In genomic region chr2:122241226-122241625, GRCm38 (mm10) we compare ENCODE assay signal across 40 mouse cellular contexts. TPM values are rescaled to one million over a fixed set of nuclear protein-coding genes. Genes with fewer than 3 reads are reported as not detected.
DNase-seq lines count a peak whose midpoint lies in the region; ATAC-seq and TF ChIP-seq lines count a peak whose summit lies in the region.
"Had no signal": no experiment of that assay in that cellular context is flagged by ENCODE, and none has a peak within 500 bp of the region (broad histone marks: within the 10 kb centered on the region; RNA-seq: fewer than 3 reads in every experiment).

No protein-coding gene starts in this region.

- H3K27ac ChIP-seq in kidney, embryonic 16.5 days (ENCODE audit: low read length): no peak overlapping the region
- peak overlapping the region; percentile 98 for H3K27ac ChIP-seq in liver, adult 2 months (replicated peaks; ENCODE audit: insufficient read depth, low read depth, low read length)
- H3K27ac ChIP-seq in liver, embryonic 13.5 days: peak overlapping the region; percentile 58
- H3K27ac ChIP-seq in small intestine, adult 2 months (ENCODE audit: insufficient read depth, low read depth, low read length): peak overlapping the region; percentile 83
- H3K27ac ChIP-seq: embryonic facial prominence, embryonic 12.5 days; heart, embryonic 13.5 days; layer of hippocampus, adult 2 months; left cerebral cortex, adult 2 months; limb, embryonic 12.5 days; macrophage; neural tube, embryonic 15.5 days had no signal

- no peak overlapping the region for H3K4me3 ChIP-seq in kidney, embryonic 16.5 days (ENCODE audit: low read length)
- H3K4me3 ChIP-seq in liver, adult 2 months (ENCODE audit: insufficient read depth, low read depth, low read length): peak overlapping the region; percentile 29
- H3K4me3 ChIP-seq in liver, embryonic 13.5 days (replicated peaks): no peak overlapping the region
- no peak overlapping the region for H3K4me3 ChIP-seq in small intestine, adult 2 months (ENCODE audit: low read depth, low read length)
- H3K4me3 ChIP-seq: embryonic facial prominence, embryonic 12.5 days; heart, embryonic 13.5 days; layer of hippocampus, adult 2 months; left cerebral cortex, adult 2 months; limb, embryonic 12.5 days; neural tube, embryonic 15.5 days had no signal

- 90% methylated on average over 4 of the region's 4 CpGs for WGBS in kidney, embryonic 16.5 days
- 19% methylated on average over 4 of the region's 4 CpGs for WGBS in liver, adult 2 months
- WGBS in liver, embryonic 13.5 days (ENCODE audit: insufficient replicate concordance): 78% methylated on average over 4 of the region's 4 CpGs
- 31% methylated on average over 4 of the region's 4 CpGs for WGBS in small intestine, adult 2 months

- H3K27me3 ChIP-seq in kidney, embryonic 16.5 days (ENCODE audit: insufficient read depth, low read length): no peaks in the 10 kb centered on the region
- no peaks in the 10 kb centered on the region for H3K27me3 ChIP-seq in liver, adult 2 months (ENCODE audit: control insufficient read depth, insufficient read depth, low read length)
- no peaks in the 10 kb centered on the region for H3K27me3 ChIP-seq in liver, embryonic 13.5 days
- H3K27me3 ChIP-seq in small intestine, adult 2 months (ENCODE audit: control insufficient read depth, insufficient read depth, low read length): no peaks in the 10 kb centered on the region
- H3K27me3 ChIP-seq: embryonic facial prominence, embryonic 12.5 days; heart, embryonic 13.5 days; limb, embryonic 12.5 days; neural tube, embryonic 15.5 days had no signal

- TF ChIP-seq CTCF in liver, adult 2 months (IDR thresholded peaks at IDR 0.05; ENCODE audit: low read depth, low read length): no peak
- TF ChIP-seq CTCF in small intestine, adult 2 months (IDR thresholded peaks at IDR 0.05; ENCODE audit: extremely low read depth, insufficient read length, insufficient replicate concordance, low read depth, low read length): no peak

- peak; percentile 61 for DNase-seq in kidney, adult 11 months
- DNase-seq in liver, adult 2 months (ENCODE audit: extremely low read depth, low read depth, low spot score): peak; percentile 88
- DNase-seq in liver: no peak
- no peak for DNase-seq in liver, embryonic 13.5 days
- DNase-seq in frontal cortex, adult 2 months (ENCODE audit: extremely low spot score in 1 of 2, low spot score in 1 of 2): no peak
- DNase-seq in adrenal gland, postnatal 36 days: no peak
- DNase-seq: adrenal gland, adult 8-10 months; cerebellum, adult 11 months; cerebellum, adult 9-11 months; embryo, embryonic 11 days; gastrocnemius, postnatal 10 days; heart, postnatal 10 days; lung, adult 2 months; lung, postnatal 10 days; midbrain, embryonic 14.5 days; retina, postnatal 1 day; right cerebral cortex, postnatal 25 days; spleen, adult 18-20 months; thymus, postnatal 14 days had no signal

- peaks cover 9% of the 10 kb centered on the region; the same call in 1 of the 2 replicates for H3K4me1 ChIP-seq in kidney, embryonic 16.5 days (ENCODE audit: insufficient read depth, low read length)
- peaks cover 18% of the 10 kb centered on the region for H3K4me1 ChIP-seq in liver, adult 2 months (ENCODE audit: control insufficient read depth, insufficient read depth, low read length)
- peaks cover 58% of the 10 kb centered on the region for H3K4me1 ChIP-seq in liver, embryonic 13.5 days (replicated peaks)
- H3K4me1 ChIP-seq in small intestine, adult 2 months (ENCODE audit: control insufficient read depth, insufficient read depth, insufficient read length, low read length): peaks cover 26% of the 10 kb centered on the region; the same call in 1 of the 2 replicates
- H3K4me1 ChIP-seq: embryonic facial prominence, embryonic 12.5 days; limb, embryonic 12.5 days had no signal

- ATAC-seq in kidney, embryonic 16.5 days (ENCODE audit: low FRiP score, low TSS enrichment): no peak
- no peak for ATAC-seq in liver, embryonic 13.5 days (ENCODE audit: low read depth)
- ATAC-seq: forebrain, embryonic 16.5 days; hindbrain, embryonic 16.5 days had no signal

- H3K36me3 ChIP-seq in kidney, embryonic 16.5 days (ENCODE audit: insufficient read depth, low read length): no peaks in the 10 kb centered on the region
- peaks cover 34% of the 10 kb centered on the region for H3K36me3 ChIP-seq in liver, adult 2 months (ENCODE audit: control insufficient read depth, insufficient read depth, low read length)
- H3K36me3 ChIP-seq in liver, embryonic 13.5 days: peaks cover 18% of the 10 kb centered on the region
- H3K36me3 ChIP-seq in small intestine, adult 2 months (ENCODE audit: control insufficient read depth, insufficient read depth, low read length): peaks cover 9% of the 10 kb centered on the region
- H3K36me3 ChIP-seq: embryonic facial prominence, embryonic 12.5 days; heart, embryonic 13.5 days; limb, embryonic 12.5 days; neural tube, embryonic 15.5 days had no signal

- peaks cover 6% of the 10 kb centered on the region; the same call in 1 of the 2 replicates for H3K79me2 ChIP-seq in liver, adult 2 months (ENCODE audit: control insufficient read depth, insufficient read depth, low read length)

- no peak overlapping the region for H3K9ac ChIP-seq in kidney, embryonic 16.5 days (replicated peaks; ENCODE audit: low read length)
- peak overlapping the region; percentile 74 for H3K9ac ChIP-seq in liver, adult 2 months (ENCODE audit: low read depth, low read length)
- H3K9ac ChIP-seq in liver, embryonic 13.5 days: no peak overlapping the region
- H3K9ac ChIP-seq: embryonic facial prominence, embryonic 12.5 days; heart, embryonic 13.5 days; limb, embryonic 12.5 days; neural tube, embryonic 15.5 days had no signal

- H3K4me2 ChIP-seq in kidney, embryonic 16.5 days (replicated peaks; ENCODE audit: low read depth, low read length): no peak overlapping the region
- no peak overlapping the region for H3K4me2 ChIP-seq in liver, embryonic 13.5 days
- H3K4me2 ChIP-seq: embryonic facial prominence, embryonic 12.5 days; heart, embryonic 13.5 days; limb, embryonic 12.5 days; neural tube, embryonic 15.5 days had no signal

- no peaks in the 10 kb centered on the region for H3K9me3 ChIP-seq in kidney, embryonic 16.5 days (ENCODE audit: low read length)
- H3K9me3 ChIP-seq in liver, embryonic 13.5 days (replicated peaks): no peaks in the 10 kb centered on the region
- H3K9me3 ChIP-seq: embryonic facial prominence, embryonic 12.5 days; G1E; heart, embryonic 13.5 days; limb, embryonic 12.5 days; neural tube, embryonic 15.5 days had no signal

- TF ChIP-seq POLR2A in liver, adult 2 months (IDR thresholded peaks at IDR 0.05; ENCODE audit: extremely low read depth, insufficient read depth, low read length): no peak
- no peak for TF ChIP-seq POLR2A in small intestine, adult 2 months (IDR thresholded peaks at IDR 0.05; ENCODE audit: low read depth, low read length)

RNA-seq across cellular contexts. Expression of gene Sord, which starts 6.7 kb away (rescaled TPM):
- polyA plus RNA-seq in kidney, embryonic 16.5 days (2015; fragmentation: Nextera tagmentation; extraction: Ambion mirVana): 62.2 and 62.4 TPM in 2 replicates
- total RNA-seq in liver, adult 2 months (2014; rRNA removed): 1,007 and 1,092 TPM in 2 replicates
- 365 and 586 TPM in 2 replicates for polyA plus RNA-seq in liver, adult 2 months (2012; rRNA removed)
- polyA plus RNA-seq in liver, embryonic 13.5 days (2015; fragmentation: Nextera tagmentation; extraction: Ambion mirVana): 146 and 178 TPM in 2 replicates
- 16.1 and 71.5 TPM in 2 replicates for polyA plus RNA-seq in small intestine, adult 2 months (2012; rRNA removed)
- polyA plus RNA-seq in frontal cortex, adult 2 months (2012; rRNA removed): 14.4 and 15.9 TPM in 2 replicates
- 10 to 100 TPM; 75.8 to 96.2 TPM for total RNA-seq in adrenal gland, postnatal 36 days (2021)

RNA-seq across cellular contexts. Expression of gene Terb2, which starts 55.2 kb away (rescaled TPM):
- polyA plus RNA-seq in kidney, embryonic 16.5 days (2015; fragmentation: Nextera tagmentation; extraction: Ambion mirVana): not detected in 2 replicates
- not detected in 2 replicates for total RNA-seq in liver, adult 2 months (2014; rRNA removed)
- not detected in 2 replicates for polyA plus RNA-seq in liver, adult 2 months (2012; rRNA removed)
- polyA plus RNA-seq in liver, embryonic 13.5 days (2015; fragmentation: Nextera tagmentation; extraction: Ambion mirVana): not detected in 2 replicates
- polyA plus RNA-seq in small intestine, adult 2 months (2012; rRNA removed): not detected in 2 replicates
- not detected in 2 replicates for polyA plus RNA-seq in frontal cortex, adult 2 months (2012; rRNA removed)
- total RNA-seq in adrenal gland, postnatal 36 days (2021): not detected
- total RNA-seq: adrenal gland, adult 8-10 months; G1E; gastrocnemius, postnatal 10 days; heart, adult 8-10 months; heart, postnatal 10 days; hematopoietic stem cell, adult 5-6 weeks; layer of hippocampus, adult 2 months; layer of hippocampus, postnatal 14 days; left cerebral cortex, adult 2 months; left cerebral cortex, postnatal 25 days had no signal
- polyA plus RNA-seq: embryonic facial prominence, embryonic 12.5 days; forebrain, embryonic 16.5 days; G1E; gonadal fat pad, adult 2 months; heart, embryonic 13.5 days; hindbrain, embryonic 16.5 days; intestine, embryonic 14.5 days; limb, embryonic 12.5 days; lung, adult 2 months; macrophage; midbrain, embryonic 14.5 days; neural tube, embryonic 15.5 days; stomach, embryonic 16.5 days; urinary bladder, adult 2 months had no signal

RNA-seq across cellular contexts. Expression of gene Patl2, which starts 55.2 kb away (rescaled TPM):
- not detected in 2 replicates for polyA plus RNA-seq in kidney, embryonic 16.5 days (2015; fragmentation: Nextera tagmentation; extraction: Ambion mirVana)
- total RNA-seq in liver, adult 2 months (2014; rRNA removed): 0.09 TPM in 1 of 2 replicates, not detected in the other
- not detected in 2 replicates for polyA plus RNA-seq in liver, adult 2 months (2012; rRNA removed)
- polyA plus RNA-seq in liver, embryonic 13.5 days (2015; fragmentation: Nextera tagmentation; extraction: Ambion mirVana): 0.06 TPM in 2 replicates
- polyA plus RNA-seq in small intestine, adult 2 months (2012; rRNA removed): not detected in 2 replicates
- 0.08 TPM in 1 of 2 replicates, not detected in the other for polyA plus RNA-seq in frontal cortex, adult 2 months (2012; rRNA removed)
- not detected for total RNA-seq in adrenal gland, postnatal 36 days (2021)
- total RNA-seq: gastrocnemius, postnatal 10 days; heart, adult 8-10 months; heart, postnatal 10 days; hematopoietic stem cell, adult 5-6 weeks; layer of hippocampus, adult 2 months; left cerebral cortex, adult 2 months; left cerebral cortex, postnatal 25 days; monocyte, adult 5-6 weeks had no signal
- polyA plus RNA-seq: embryonic facial prominence, embryonic 12.5 days; forebrain, embryonic 16.5 days; heart, embryonic 13.5 days; intestine, embryonic 14.5 days; limb, embryonic 12.5 days; lung, adult 2 months; midbrain, embryonic 14.5 days; neural tube, embryonic 15.5 days; stomach, embryonic 16.5 days; urinary bladder, adult 2 months had no signal

RNA-seq across cellular contexts. Expression of gene Duox2, which starts 57.0 kb away (rescaled TPM):
- 0.06 TPM in 2 replicates for polyA plus RNA-seq in kidney, embryonic 16.5 days (2015; fragmentation: Nextera tagmentation; extraction: Ambion mirVana)
- total RNA-seq in liver, adult 2 months (2014; rRNA removed): 0.07 TPM in 1 of 2 replicates, not detected in the other
- polyA plus RNA-seq in liver, adult 2 months (2012; rRNA removed): 0.02 and 0.04 TPM in 2 replicates
- polyA plus RNA-seq in liver, embryonic 13.5 days (2015; fragmentation: Nextera tagmentation; extraction: Ambion mirVana): not detected in 2 replicates
- 13.5 and 133 TPM in 2 replicates for polyA plus RNA-seq in small intestine, adult 2 months (2012; rRNA removed)
- polyA plus RNA-seq in frontal cortex, adult 2 months (2012; rRNA removed): 0.88 and 1.1 TPM in 2 replicates
- under 1 TPM in 1 of 2 experiments, not detected in 1; 0.13 TPM for total RNA-seq in adrenal gland, postnatal 36 days (2021)
- total RNA-seq: adrenal gland, adult 8-10 months; hematopoietic stem cell, adult 5-6 weeks; left cerebral cortex, adult 2 months; monocyte, adult 5-6 weeks had no signal
- polyA plus RNA-seq: forebrain, embryonic 16.5 days; G1E; limb, embryonic 12.5 days; macrophage had no signal

RNA-seq across cellular contexts. Expression of gene Duoxa2, which starts 57.5 kb away (rescaled TPM):
- not detected in 2 replicates for polyA plus RNA-seq in kidney, embryonic 16.5 days (2015; fragmentation: Nextera tagmentation; extraction: Ambion mirVana)
- 0.09 TPM in 1 of 2 replicates, not detected in the other for total RNA-seq in liver, adult 2 months (2014; rRNA removed)
- not detected in 2 replicates for polyA plus RNA-seq in liver, adult 2 months (2012; rRNA removed)
- polyA plus RNA-seq in liver, embryonic 13.5 days (2015; fragmentation: Nextera tagmentation; extraction: Ambion mirVana): not detected in 2 replicates
- polyA plus RNA-seq in small intestine, adult 2 months (2012; rRNA removed): 33.7 and 324 TPM in 2 replicates
- 0.23 TPM in 1 of 2 replicates, not detected in the other for polyA plus RNA-seq in frontal cortex, adult 2 months (2012; rRNA removed)
- total RNA-seq in adrenal gland, postnatal 36 days (2021): not detected
- total RNA-seq: adrenal gland, adult 8-10 months; gastrocnemius, postnatal 10 days; heart, postnatal 10 days; hematopoietic stem cell, adult 5-6 weeks; layer of hippocampus, adult 2 months; layer of hippocampus, postnatal 14 days; left cerebral cortex, adult 2 months; left cerebral cortex, postnatal 25 days; monocyte, adult 5-6 weeks had no signal
- polyA plus RNA-seq: embryonic facial prominence, embryonic 12.5 days; forebrain, embryonic 16.5 days; G1E; heart, embryonic 13.5 days; limb, embryonic 12.5 days; macrophage; midbrain, embryonic 14.5 days had no signal

Comparison
In these comparisons a context has a peak if more than half of its experiments do, and no peak if none do; other contexts are left out.
1. DNase-seq: peak in kidney, adult 11 months (single experiment) and liver, adult 2 months (single experiment); none in liver (single experiment), liver, embryonic 13.5 days (single experiment), frontal cortex, adult 2 months (0 of 2) and adrenal gland, postnatal 36 days (0 of 2).